Mouse (Mus musculus) midbrain, postnatal 0 days (tissue): ENCODE measurements at regions not wholly inside any gene's neighbourhood (a gene's known extent, or its start where the extent isn't known, plus 50 kb on each side); places are given as distances from the start of the nearest gene placed in this dataset.

Experiments
- ATAC-seq: fragments of 200-750 bp; cut with Nextera tagmentation; 2 replicates; pipeline ENCODE4 v1.8.0; 2017; ENCODE audit warnings: moderate number of reproducible peaks, mild to moderate bottlenecking, moderate TSS enrichment, moderate library complexity; ENCODE audit not compliant: low FRiP score
- DNase-seq: peaks from one replicate; pipeline ENCODE4 v3.0.0-alpha.2; 2015; ENCODE audit warnings: low spot score
- H3K27ac ChIP-seq: fragments of 300-500 bp; sonication (generic); 2 replicates; pipeline ENCODE4 v1.5.1; 2014; ENCODE audit warnings: low read depth, mild to moderate bottlenecking, low read length, mixed read lengths
- H3K27me3 ChIP-seq: fragments of 300-500 bp; sonication (generic); 2 replicates; pipeline ENCODE4 v1.6.1; 2014; ENCODE audit warnings: low read length, control low read depth, mixed read lengths; ENCODE audit not compliant: insufficient read depth
- H3K36me3 ChIP-seq: fragments of 300-500 bp; sonication (generic); 2 replicates; pipeline ENCODE4 v1.6.1; 2014; ENCODE audit warnings: low read length, control low read depth, mixed read lengths; ENCODE audit not compliant: insufficient read depth
- H3K4me1 ChIP-seq: fragments of 300-500 bp; sonication (generic); 2 replicates; pipeline ENCODE4 v1.6.1; 2014; ENCODE audit warnings: mild to moderate bottlenecking, control low read depth, antibody characterized with exemption, low read length, mixed read lengths; ENCODE audit not compliant: insufficient read depth
- H3K4me2 ChIP-seq: fragments of 300-500 bp; sonication (generic); 2 replicates; pipeline ENCODE4 v1.6.1; 2014; ENCODE audit warnings: low read depth, mild to moderate bottlenecking, low read length, mixed read lengths; ENCODE audit not compliant: poor library complexity, severe bottlenecking
- H3K4me3 ChIP-seq: fragments of 300-500 bp; sonication (generic); 2 replicates; pipeline ENCODE4 v1.5.1; 2014; ENCODE audit warnings: low read depth, mild to moderate bottlenecking, low read length, moderate library complexity
- H3K9ac ChIP-seq: fragments of 300-500 bp; sonication (generic); replicated peaks from 2 replicates; pipeline ENCODE4 v1.6.1; 2014; ENCODE audit warnings: mild to moderate bottlenecking, low read length, moderate library complexity, mixed read lengths; ENCODE audit not compliant: poor library complexity, severe bottlenecking
- H3K9me3 ChIP-seq: fragments of 300-500 bp; sonication (generic); 2 replicates; pipeline ENCODE4 v1.6.1; 2016; ENCODE audit warnings: low read length, control low read depth
- CTCF ChIP-seq: IDR thresholded peaks from 2 replicates; pipeline ENCODE4 v1.5.1; 2016; ENCODE audit warnings: antibody characterized with exemption, mild to moderate bottlenecking
- WGBS: fragments of 180-500 bp; shearing (Covaris S2); extraction: QIAGEN DNeasy Blood & Tissue Kit; methylation state at CpG from one replicate; pipeline ENCODE4 v1.1.7; 2014; 5-methylcytosine and 5-hydroxymethylcytosine counted together

- Histone ChIP-seq H3K36me3 (no peaks in the 10 kb centered on the region), H3K4me3 (no peak overlapping the region), H3K4me2 (no peak overlapping the region), H3K27ac (no peak overlapping the region), H3K27me3 (no peaks in the 10 kb centered on the region), H3K4me1 (no peaks in the 10 kb centered on the region), H3K9me3 (no peaks in the 10 kb centered on the region), H3K9ac (no peak overlapping the region)
- no peak for ATAC-seq
- TF ChIP-seq CTCF = no peak
- no peak for DNase-seq
Measured at GRCm38 (mm10) chr15:63624814-63625213, 220.2 kb downstream of the Gsdmc2 start.

GRCm38 (mm10) chr15:63624249-63624648 lies 220.7 kb downstream of the Gsdmc2 start:
- no peaks in the 10 kb centered on the region for H3K9me3 ChIP-seq
- DNase-seq (peak; percentile 2), ATAC-seq (no peak)
- no peak overlapping the region for H3K9ac ChIP-seq
- TF ChIP-seq CTCF = no peak
- no peaks in the 10 kb centered on the region for H3K4me1 ChIP-seq
- no peaks in the 10 kb centered on the region for H3K36me3 ChIP-seq
- no peak overlapping the region for H3K27ac ChIP-seq
- no peak overlapping the region for H3K4me2 ChIP-seq
- 37% methylated on average over 2 of the region's 2 CpGs for WGBS
- no peaks in the 10 kb centered on the region for H3K27me3 ChIP-seq
- no peak overlapping the region for H3K4me3 ChIP-seq

GRCm38 (mm10) chr15:63616506-63617208 lies 228.3 kb downstream of the Gsdmc2 start:
- WGBS = 70% methylated on average over 8 of the region's 8 CpGs
- ATAC-seq = no peak
- H3K4me1 ChIP-seq = no peaks in the 10 kb centered on the region
- no peak overlapping the region for H3K4me2 ChIP-seq
- no peak overlapping the region for H3K4me3 ChIP-seq
- H3K9ac ChIP-seq = no peak overlapping the region
- H3K27ac ChIP-seq = no peak overlapping the region
- H3K9me3 ChIP-seq = no peaks in the 10 kb centered on the region
- no peaks in the 10 kb centered on the region for H3K27me3 ChIP-seq
- H3K36me3 ChIP-seq = no peaks in the 10 kb centered on the region
- no peak for TF ChIP-seq CTCF
- no peak for DNase-seq

GRCm38 (mm10) chr15:63614191-63614590 lies 230.8 kb downstream of the Gsdmc2 start:
- no peak overlapping the region for H3K4me3 ChIP-seq
- H3K9me3 ChIP-seq = no peaks in the 10 kb centered on the region
- no peak overlapping the region for H3K27ac ChIP-seq
- H3K36me3 ChIP-seq = no peaks in the 10 kb centered on the region
- no peak overlapping the region for H3K4me2 ChIP-seq
- WGBS = 89% methylated on average over 2 of the region's 2 CpGs
- no peak for DNase-seq
- ATAC-seq = no peak
- no peak overlapping the region for H3K9ac ChIP-seq
- no peak for TF ChIP-seq CTCF
- H3K27me3 ChIP-seq = no peaks in the 10 kb centered on the region
- no peaks in the 10 kb centered on the region for H3K4me1 ChIP-seq

GRCm38 (mm10) chr15:63613120-63613519 lies 231.9 kb downstream of the Gsdmc2 start:
- Histone ChIP-seq H3K4me1 (no peaks in the 10 kb centered on the region), H3K36me3 (no peaks in the 10 kb centered on the region), H3K9ac (no peak overlapping the region), H3K27me3 (no peaks in the 10 kb centered on the region), H3K4me3 (no peak overlapping the region), H3K9me3 (no peaks in the 10 kb centered on the region), H3K27ac (no peak overlapping the region), H3K4me2 (no peak overlapping the region)
- ATAC-seq (no peak), DNase-seq (no peak)
- TF ChIP-seq CTCF = no peak
- 70% methylated on average over 1 of the region's 1 CpGs for WGBS

- no peak overlapping the region for H3K9ac ChIP-seq
- no peaks in the 10 kb centered on the region for H3K4me1 ChIP-seq
- 88% methylated on average over 3 of the region's 3 CpGs for WGBS
- TF ChIP-seq CTCF = no peak
- no peak overlapping the region for H3K4me2 ChIP-seq
- H3K27me3 ChIP-seq = no peaks in the 10 kb centered on the region
- no peak overlapping the region for H3K27ac ChIP-seq
- no peaks in the 10 kb centered on the region for H3K9me3 ChIP-seq
- no peak overlapping the region for H3K4me3 ChIP-seq
- no peaks in the 10 kb centered on the region for H3K36me3 ChIP-seq
- no peak for DNase-seq
- no peak for ATAC-seq
Measured at GRCm38 (mm10) chr15:63611161-63611560, 233.8 kb downstream of the Gsdmc2 start.
